Comparison of ENCODE assay signal across 35 mouse cellular contexts in genomic region chr17:43874417-43874816, GRCm38 (mm10).
"Had no signal": no experiment of that assay in that cellular context is flagged by ENCODE, and none has a peak within 500 bp of the region (broad histone marks: within the 10 kb centered on the region; RNA-seq: fewer than 3 reads in every experiment).

No protein-coding gene starts in this region.

- DNase-seq: heart, adult 18-20 months; heart, adult 2 months; heart, postnatal 10 days; heart, postnatal 14 days; heart, postnatal 36 days; heart, postnatal 4 days; kidney, adult 11 months; kidney, adult 18-20 months; kidney, adult 2 months; kidney, adult 8-10 months; kidney, adult 9 months; kidney, postnatal 10 days; kidney, postnatal 14 days; kidney, postnatal 25 days; kidney, postnatal 36 days; kidney, postnatal 4 days; layer of hippocampus, adult 9-11 months; layer of hippocampus, postnatal 36 days had no signal

- H3K9me3 ChIP-seq: heart, embryonic 10.5 days; heart, embryonic 12.5 days; heart, embryonic 13.5 days; heart, embryonic 15.5 days; hindbrain, embryonic 10.5 days; hindbrain, embryonic 12.5 days; hindbrain, embryonic 13.5 days; intestine, embryonic 15.5 days; kidney, embryonic 15.5 days had no signal

- H3K9ac ChIP-seq: heart, embryonic 12.5 days; heart, embryonic 13.5 days; heart, embryonic 15.5 days; hindbrain, embryonic 12.5 days; hindbrain, embryonic 13.5 days; hindbrain, embryonic 14.5 days; intestine, embryonic 15.5 days; kidney, embryonic 15.5 days had no signal

- H3K27ac ChIP-seq: heart, adult 2 months; heart, embryonic 10.5 days; heart, embryonic 13.5 days; heart, embryonic 15.5 days; hindbrain, embryonic 10.5 days; hindbrain, embryonic 12.5 days; hindbrain, embryonic 13.5 days; hindbrain, embryonic 14.5 days; hindbrain, postnatal 0 days; intestine, embryonic 15.5 days; kidney, embryonic 15.5 days; kidney, postnatal 0 days; layer of hippocampus, adult 2 months had no signal

- ATAC-seq: hindbrain, postnatal 0 days; inflammation-experienced regulatory T-cells, adult 6 months; intestine, embryonic 15.5 days; intestine, embryonic 16.5 days; intestine, postnatal 0 days had no signal

- H3K4me2 ChIP-seq: heart, embryonic 11.5 days; heart, embryonic 12.5 days; heart, embryonic 13.5 days; heart, embryonic 15.5 days; hindbrain, embryonic 12.5 days; hindbrain, embryonic 13.5 days; hindbrain, embryonic 14.5 days; intestine, embryonic 15.5 days; kidney, embryonic 15.5 days had no signal

- H3K4me1 ChIP-seq: heart, embryonic 15.5 days; hindbrain, embryonic 10.5 days; hindbrain, embryonic 12.5 days; hindbrain, embryonic 13.5 days; intestine, embryonic 15.5 days; kidney, embryonic 15.5 days had no signal

- H3K4me3 ChIP-seq: heart, adult 2 months; heart, embryonic 10.5 days; heart, embryonic 12.5 days; heart, embryonic 13.5 days; heart, embryonic 15.5 days; hindbrain, embryonic 10.5 days; hindbrain, embryonic 12.5 days; hindbrain, embryonic 13.5 days; intestine, embryonic 15.5 days; kidney, embryonic 15.5 days; layer of hippocampus, adult 2 months had no signal

- H3K27me3 ChIP-seq: heart, embryonic 12.5 days; heart, embryonic 13.5 days; heart, embryonic 15.5 days; hindbrain, embryonic 12.5 days; hindbrain, embryonic 13.5 days; intestine, embryonic 15.5 days; kidney, embryonic 15.5 days had no signal

- H3K36me3 ChIP-seq: heart, embryonic 10.5 days; heart, embryonic 12.5 days; heart, embryonic 13.5 days; heart, embryonic 15.5 days; hindbrain, embryonic 10.5 days; hindbrain, embryonic 12.5 days; hindbrain, embryonic 13.5 days; intestine, embryonic 15.5 days; kidney, embryonic 15.5 days had no signal
